Mouse (Mus musculus) cerebellum, postnatal 36 days (tissue): ENCODE data around the gene Scaf1.

ENCODE experiments used
- DNase-seq, 2 experiments: peaks; one replicate each; pipeline ENCODE4 v3.0.0; 2021 to 2022; ENCODE audit warnings: mixed read lengths in 2 of 2

Gene Scaf1

GRCm38 (mm10) chr7:44983944-44984832, 32.0 kb downstream of the Scaf1 start:
- DNase-seq: no peak

GRCm38 (mm10) chr7:44983085-44983484, 33.1 kb downstream of the Scaf1 start:
- peak; percentile 88 to 91 for DNase-seq

- no peak for DNase-seq
Observed at GRCm38 (mm10) chr7:44981539-44981938, 34.6 kb downstream of the Scaf1 start.

GRCm38 (mm10) chr7:44978300-44978699, 37.9 kb downstream of the Scaf1 start:
- no peak for DNase-seq

GRCm38 (mm10) chr7:44975117-44975419, 41.1 kb downstream of the Scaf1 start:
- DNase-seq: no peak

- peak; percentile 89 to 90 for DNase-seq
Observed at GRCm38 (mm10) chr7:44974383-44975116, 41.6 kb downstream of the Scaf1 start, which contains the start of gene Cpt1c. Gene Cpt1c (minus strand): TSS chr7:44974851.

GRCm38 (mm10) chr7:44973415-44974130, 42.6 kb downstream of the Scaf1 start:
- peak in 1 of 2 experiments; percentile 37 for DNase-seq

GRCm38 (mm10) chr7:44971142-44971541, 45.0 kb downstream of the Scaf1 start:
- DNase-seq: no peak

GRCm38 (mm10) chr7:44970231-44970691, 45.9 kb downstream of the Scaf1 start:
- peak; percentile 73 to 79 for DNase-seq

GRCm38 (mm10) chr7:44966638-44967037, 49.5 kb downstream of the Scaf1 start:
- no peak for DNase-seq

- DNase-seq: no peak
Observed at GRCm38 (mm10) chr7:44965975-44966374, 50.2 kb downstream of the Scaf1 start.

GRCm38 (mm10) chr7:44964990-44965389, 51.2 kb downstream of the Scaf1 start:
- DNase-seq: no peak

GRCm38 (mm10) chr7:44962831-44963230, 53.3 kb downstream of the Scaf1 start:
- DNase-seq: no peak

GRCm38 (mm10) chr7:44962337-44962736, 53.8 kb downstream of the Scaf1 start:
- no peak for DNase-seq

- no peak for DNase-seq
Observed at GRCm38 (mm10) chr7:44960512-44960910, 55.7 kb downstream of the Scaf1 start.

GRCm38 (mm10) chr7:44959874-44960511, 56.2 kb downstream of the Scaf1 start:
- no peak for DNase-seq

- DNase-seq: no peak
Observed at GRCm38 (mm10) chr7:44959281-44959680, 56.9 kb downstream of the Scaf1 start.

GRCm38 (mm10) chr7:44958208-44958607, 58.0 kb downstream of the Scaf1 start:
- peak; percentile 37 to 55 for DNase-seq

GRCm38 (mm10) chr7:44957183-44957835, 58.9 kb downstream of the Scaf1 start:
- no peak for DNase-seq

- DNase-seq: no peak
Observed at GRCm38 (mm10) chr7:44956266-44956665, 59.9 kb downstream of the Scaf1 start.

- no peak for DNase-seq
Observed at GRCm38 (mm10) chr7:44955628-44956027, 60.5 kb downstream of the Scaf1 start.
